Mouse (Mus musculus) embryonic facial prominence, embryonic 13.5 days (tissue): ENCODE measurements at regions not wholly inside any gene's neighbourhood (a gene's known extent, or its start where the extent isn't known, plus 50 kb on each side); places are given as distances from the start of the nearest gene placed in this dataset.
"Not testable (repeated sequence)": the region's sequence is repeated elsewhere in the genome, so short reads cannot be mapped to it uniquely, and the experiment has no call there.

ENCODE experiments used
- ATAC-seq: fragments of 200-750 bp; cut with Nextera tagmentation; 2 replicates; pipeline ENCODE4 v1.8.0; 2017; ENCODE audit warnings: low read depth; ENCODE audit not compliant: insufficient number of reproducible peaks, insufficient read depth, low FRiP score, low TSS enrichment
- H3K27ac ChIP-seq: fragments of 300-500 bp; sonication (generic); 2 replicates; pipeline ENCODE4 v1.5.1; 2015; ENCODE audit warnings: moderate library complexity, mild to moderate bottlenecking, inconsistent platforms
- H3K27me3 ChIP-seq: fragments of 300-500 bp; sonication (generic); 2 replicates; pipeline ENCODE4 v1.6.1; 2015; ENCODE audit warnings: mild to moderate bottlenecking, inconsistent platforms
- H3K36me3 ChIP-seq: fragments of 300-500 bp; sonication (generic); 2 replicates; pipeline ENCODE4 v1.6.1; 2015; ENCODE audit warnings: mild to moderate bottlenecking, inconsistent platforms
- H3K4me1 ChIP-seq: fragments of 300-500 bp; sonication (generic); 2 replicates; pipeline ENCODE4 v1.6.1; 2015; ENCODE audit warnings: inconsistent platforms
- H3K4me2 ChIP-seq: fragments of 300-500 bp; sonication (generic); 2 replicates; pipeline ENCODE4 v1.6.1; 2015; ENCODE audit warnings: moderate library complexity, mild to moderate bottlenecking, inconsistent platforms
- H3K4me3 ChIP-seq: fragments of 300-500 bp; sonication (generic); 2 replicates; pipeline ENCODE4 v1.5.1; 2015; ENCODE audit warnings: mild to moderate bottlenecking, inconsistent platforms
- H3K9ac ChIP-seq: fragments of 300-500 bp; sonication (generic); 2 replicates; pipeline ENCODE4 v1.6.1; 2015; ENCODE audit warnings: mild to moderate bottlenecking, inconsistent platforms
- H3K9me3 ChIP-seq: fragments of 300-500 bp; sonication (generic); 2 replicates; pipeline ENCODE4 v1.6.1; 2016; ENCODE audit warnings: inconsistent platforms
- WGBS: fragments of 180-500 bp; shearing (Covaris S2); methylation state at CpG from one replicate; pipeline ENCODE4 v1.1.7; 2015; ENCODE audit warnings: mixed read lengths; 5-methylcytosine and 5-hydroxymethylcytosine counted together

- no peak overlapping the region for H3K4me3 ChIP-seq
- H3K36me3 ChIP-seq: no peaks in the 10 kb centered on the region
- H3K4me2 ChIP-seq: no peak overlapping the region
- H3K27me3 ChIP-seq: no peaks in the 10 kb centered on the region
- H3K9me3 ChIP-seq: no peaks in the 10 kb centered on the region
- no peaks in the 10 kb centered on the region for H3K4me1 ChIP-seq
- H3K27ac ChIP-seq: no peak overlapping the region
- no peak for ATAC-seq
- H3K9ac ChIP-seq: no peak overlapping the region
- 52% methylated on average over 2 of the region's 2 CpGs for whole genome bisulfite sequencing
Observed at GRCm38 (mm10) chr7:96035456-96035855, 135.6 kb upstream of the Tenm4 start.

GRCm38 (mm10) chr7:96039628-96040027 lies 131.4 kb upstream of the Tenm4 start:
- no peaks in the 10 kb centered on the region for H3K4me1 ChIP-seq
- ATAC-seq: no peak
- no peak overlapping the region for H3K4me3 ChIP-seq
- H3K9ac ChIP-seq: no peak overlapping the region
- no peak overlapping the region for H3K27ac ChIP-seq
- H3K9me3 ChIP-seq: no peaks in the 10 kb centered on the region
- no peaks in the 10 kb centered on the region for H3K36me3 ChIP-seq
- 66% methylated on average over 6 of the region's 6 CpGs for WGBS
- no peak overlapping the region for H3K4me2 ChIP-seq
- no peaks in the 10 kb centered on the region for H3K27me3 ChIP-seq

- 52% methylated on average over 4 of the region's 4 CpGs for WGBS
- H3K9ac ChIP-seq: no peak overlapping the region
Observed at GRCm38 (mm10) chr7:96041806-96042205, 129.2 kb upstream of the Tenm4 start.

GRCm38 (mm10) chr7:96051631-96052030 lies 119.4 kb upstream of the Tenm4 start:
- H3K4me2 ChIP-seq: no peak overlapping the region

More at GRCm38 (mm10) chr7:96041806-96042205, 129.2 kb upstream of the Tenm4 start:
- Histone ChIP-seq H3K4me3 (no peak overlapping the region), H3K4me2 (no peak overlapping the region), H3K9me3 (no peaks in the 10 kb centered on the region), H3K27ac (no peak overlapping the region), H3K27me3 (no peaks in the 10 kb centered on the region), H3K36me3 (no peaks in the 10 kb centered on the region), H3K4me1 (no peaks in the 10 kb centered on the region)
- no peak for ATAC-seq

GRCm38 (mm10) chr7:96061599-96061998 lies 109.4 kb upstream of the Tenm4 start:
- 88% methylated on average over 1 of the region's 1 CpGs for WGBS
- H3K4me3 ChIP-seq, ATAC-seq, H3K9me3 ChIP-seq, H3K9ac ChIP-seq, H3K36me3 ChIP-seq, H3K27me3 ChIP-seq, H3K27ac ChIP-seq, H3K4me1 ChIP-seq, H3K4me2 ChIP-seq: not testable (repeated sequence)

More at GRCm38 (mm10) chr7:96051631-96052030, 119.4 kb upstream of the Tenm4 start:
- H3K36me3 ChIP-seq: no peaks in the 10 kb centered on the region
- no peak for ATAC-seq
- no peak overlapping the region for H3K9ac ChIP-seq
- H3K9me3 ChIP-seq: no peaks in the 10 kb centered on the region
- H3K4me1 ChIP-seq: no peaks in the 10 kb centered on the region
- WGBS: 81% methylated on average over 1 of the region's 1 CpGs
- no peak overlapping the region for H3K27ac ChIP-seq
- H3K27me3 ChIP-seq: no peaks in the 10 kb centered on the region
- H3K4me3 ChIP-seq: no peak overlapping the region

- no peak overlapping the region for H3K27ac ChIP-seq
- H3K27me3 ChIP-seq: no peaks in the 10 kb centered on the region
- 91% methylated on average over 1 of the region's 1 CpGs for WGBS
- ATAC-seq: no peak
- no peak overlapping the region for H3K4me2 ChIP-seq
- no peaks in the 10 kb centered on the region for H3K9me3 ChIP-seq
- peaks cover 6% of the 10 kb centered on the region; the same call in 1 of the 2 replicates for H3K4me1 ChIP-seq
- no peak overlapping the region for H3K4me3 ChIP-seq
- H3K36me3 ChIP-seq: no peaks in the 10 kb centered on the region
- H3K9ac ChIP-seq: no peak overlapping the region
Observed at GRCm38 (mm10) chr7:96078511-96078910, 92.5 kb upstream of the Tenm4 start.

- Histone ChIP-seq H3K9me3 (no peaks in the 10 kb centered on the region), H3K4me3 (no peak overlapping the region), H3K27me3 (no peaks in the 10 kb centered on the region), H3K27ac (no peak overlapping the region), H3K9ac (no peak overlapping the region), H3K4me2 (no peak overlapping the region), H3K36me3 (no peaks in the 10 kb centered on the region), H3K4me1 (peaks cover 6% of the 10 kb centered on the region; the same call in 1 of the 2 replicates)
- no peak for ATAC-seq
- 45% methylated on average over 4 of the region's 4 CpGs for WGBS
Observed at GRCm38 (mm10) chr7:96081676-96082075, 89.4 kb upstream of the Tenm4 start.

GRCm38 (mm10) chr7:96095185-96095584 lies 75.9 kb upstream of the Tenm4 start:
- H3K4me1 ChIP-seq: no peaks in the 10 kb centered on the region
- H3K9ac ChIP-seq: no peak overlapping the region
- no peaks in the 10 kb centered on the region for H3K9me3 ChIP-seq
- no peak overlapping the region for H3K4me3 ChIP-seq
- no peaks in the 10 kb centered on the region for H3K27me3 ChIP-seq
- no peak overlapping the region for H3K4me2 ChIP-seq
- ATAC-seq: no peak
- H3K36me3 ChIP-seq: no peaks in the 10 kb centered on the region
- no peak overlapping the region for H3K27ac ChIP-seq
- 72% methylated on average over 4 of the region's 4 CpGs for WGBS

GRCm38 (mm10) chr7:96095752-96096151 lies 75.3 kb upstream of the Tenm4 start:
- Histone ChIP-seq H3K9ac (no peak overlapping the region), H3K36me3 (no peaks in the 10 kb centered on the region), H3K27ac (no peak overlapping the region), H3K4me2 (no peak overlapping the region), H3K4me3 (no peak overlapping the region), H3K9me3 (no peaks in the 10 kb centered on the region), H3K4me1 (no peaks in the 10 kb centered on the region), H3K27me3 (no peaks in the 10 kb centered on the region)
- 81% methylated on average over 3 of the region's 3 CpGs for WGBS
- ATAC-seq: no peak

GRCm38 (mm10) chr7:96098686-96099376 lies 72.2 kb upstream of the Tenm4 start:
- WGBS: 85% methylated on average over 5 of the region's 5 CpGs
- no peaks in the 10 kb centered on the region for H3K27me3 ChIP-seq
- H3K27ac ChIP-seq: no peak overlapping the region
- H3K9me3 ChIP-seq: no peaks in the 10 kb centered on the region
- H3K4me3 ChIP-seq: no peak overlapping the region
- no peak overlapping the region for H3K9ac ChIP-seq
- H3K4me1 ChIP-seq: no peaks in the 10 kb centered on the region
- no peak for ATAC-seq
- H3K36me3 ChIP-seq: no peaks in the 10 kb centered on the region
- H3K4me2 ChIP-seq: no peak overlapping the region

GRCm38 (mm10) chr7:96102727-96103126 lies 68.3 kb upstream of the Tenm4 start:
- no peaks in the 10 kb centered on the region for H3K4me1 ChIP-seq
- no peak overlapping the region for H3K9ac ChIP-seq
- H3K4me3 ChIP-seq: no peak overlapping the region
- no peaks in the 10 kb centered on the region for H3K9me3 ChIP-seq
- no peak overlapping the region for H3K4me2 ChIP-seq
- H3K27me3 ChIP-seq: no peaks in the 10 kb centered on the region
- peak; percentile 80 for ATAC-seq
- no peak overlapping the region for H3K27ac ChIP-seq
- 63% methylated on average over 6 of the region's 6 CpGs for WGBS
- H3K36me3 ChIP-seq: no peaks in the 10 kb centered on the region

- H3K9ac ChIP-seq: no peak overlapping the region
- WGBS: 65% methylated on average over 2 of the region's 2 CpGs
- ATAC-seq: no peak
Observed at GRCm38 (mm10) chr7:96108768-96109167, 62.3 kb upstream of the Tenm4 start.

More at GRCm38 (mm10) chr7:96108768-96109167, 62.3 kb upstream of the Tenm4 start:
- Histone ChIP-seq H3K4me1 (no peaks in the 10 kb centered on the region), H3K36me3 (no peaks in the 10 kb centered on the region), H3K4me2 (no peak overlapping the region), H3K27ac (no peak overlapping the region), H3K9me3 (no peaks in the 10 kb centered on the region), H3K4me3 (no peak overlapping the region), H3K27me3 (no peaks in the 10 kb centered on the region)
